Mouse (Mus musculus): ENCODE measurements around the gene Ncoa3.

The Ncoa3 gene

DNA sequence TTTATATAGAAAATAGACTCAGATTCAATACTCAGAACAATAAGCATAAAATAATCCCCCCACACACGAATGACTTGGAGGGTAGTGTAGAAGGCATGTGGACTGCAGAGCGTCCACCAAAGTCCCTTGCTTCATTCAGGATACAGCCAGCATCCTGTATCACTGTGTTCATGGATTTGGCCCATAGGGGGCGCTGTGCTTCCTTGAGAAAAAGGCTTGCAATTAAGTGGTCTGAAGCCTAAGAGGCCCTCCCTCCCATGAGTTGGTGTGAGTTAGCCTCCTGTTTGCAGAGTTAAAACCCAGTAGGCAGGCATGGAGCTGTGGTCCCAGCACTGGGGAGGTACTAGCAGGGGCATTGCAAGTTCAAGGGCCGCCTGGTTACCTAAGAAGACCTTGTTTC lies 115.9 kb downstream of the Ncoa3 start:
- peak; percentile 59 for DNase-seq

DNA sequence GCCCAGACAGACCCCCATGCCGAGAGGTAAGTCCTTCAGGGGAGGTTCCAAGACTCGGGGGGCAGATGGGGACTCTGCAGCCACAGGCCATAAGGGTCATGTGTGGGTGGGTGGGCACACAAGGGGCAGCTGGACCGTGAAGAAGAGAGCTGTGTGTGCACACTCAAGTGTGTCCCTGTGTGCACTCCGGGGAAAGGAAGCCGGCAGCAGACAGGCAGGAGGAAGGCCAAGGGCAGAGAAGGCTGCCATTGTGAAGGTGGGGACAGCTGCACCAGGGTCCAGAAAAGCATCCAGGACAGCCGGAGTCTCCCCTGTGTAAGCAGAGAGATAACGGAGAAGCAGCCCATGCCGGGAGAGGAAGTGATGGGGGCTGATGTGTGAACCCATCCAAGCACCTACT lies 118.3 kb downstream of the Ncoa3 start:
- no peak for DNase-seq

DNA sequence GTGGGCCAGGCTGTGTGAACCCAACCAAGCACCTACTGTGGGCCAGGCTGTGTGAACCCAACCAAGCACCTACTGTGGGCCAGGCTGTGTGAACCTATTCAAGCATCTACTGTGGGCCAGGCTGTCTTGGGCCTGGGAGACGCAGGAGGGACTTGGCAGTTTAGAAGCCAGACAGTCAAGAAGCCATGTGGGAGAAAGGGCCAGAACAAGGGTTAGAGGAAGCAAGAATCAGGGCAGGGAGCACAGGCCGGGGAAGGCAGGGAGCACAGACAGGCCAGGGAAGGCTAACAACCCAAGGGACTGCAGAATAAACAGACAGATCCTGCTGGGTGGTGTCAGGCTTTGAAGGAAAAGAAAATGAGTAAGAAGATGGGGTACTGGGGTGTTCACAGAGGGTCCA lies 118.8 kb downstream of the Ncoa3 start:
- no peak for DNase-seq

DNA sequence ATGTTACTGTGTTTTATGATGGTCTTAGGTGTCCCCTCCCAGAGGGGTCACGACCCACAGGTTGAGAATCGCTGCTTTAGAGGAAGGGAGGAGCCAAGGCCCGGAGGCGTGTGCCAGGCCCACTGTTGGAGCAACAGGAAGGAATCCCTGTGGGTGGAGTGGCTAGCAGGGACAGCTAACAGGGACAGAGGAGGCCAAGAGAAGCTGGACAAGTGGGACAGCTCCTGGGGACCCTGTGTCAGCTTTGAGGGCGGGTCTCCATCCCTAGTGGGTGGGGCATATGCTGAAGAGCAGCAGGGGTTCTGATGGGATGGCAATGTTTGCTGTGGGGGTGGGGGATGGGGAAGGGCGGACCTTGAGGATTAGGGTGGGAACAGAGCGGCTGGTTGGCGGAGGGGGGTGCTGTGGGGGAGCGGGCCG lies 119.4 kb downstream of the Ncoa3 start:
- no peak for DNase-seq

DNA sequence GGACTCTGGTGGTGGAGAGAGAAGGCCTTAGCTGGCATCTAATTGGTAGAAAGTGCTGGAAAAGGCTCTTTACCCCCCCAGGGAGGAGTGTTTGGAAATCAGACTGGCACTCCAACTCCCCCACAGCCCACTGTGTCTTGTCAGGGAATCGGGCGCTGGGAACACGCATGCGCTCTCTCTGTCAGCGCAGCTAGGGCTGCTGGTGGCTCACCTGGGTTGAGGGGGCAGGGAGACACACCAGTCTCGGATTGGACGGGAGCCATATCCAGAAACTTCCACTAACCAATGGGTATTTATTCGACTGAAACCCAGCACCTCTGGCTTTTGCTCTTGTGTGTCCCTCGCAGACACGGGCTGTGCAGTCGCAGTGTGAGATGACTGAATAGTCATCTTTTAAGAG lies 120.5 kb downstream of the Ncoa3 start:
- DNase-seq: no peak

DNA sequence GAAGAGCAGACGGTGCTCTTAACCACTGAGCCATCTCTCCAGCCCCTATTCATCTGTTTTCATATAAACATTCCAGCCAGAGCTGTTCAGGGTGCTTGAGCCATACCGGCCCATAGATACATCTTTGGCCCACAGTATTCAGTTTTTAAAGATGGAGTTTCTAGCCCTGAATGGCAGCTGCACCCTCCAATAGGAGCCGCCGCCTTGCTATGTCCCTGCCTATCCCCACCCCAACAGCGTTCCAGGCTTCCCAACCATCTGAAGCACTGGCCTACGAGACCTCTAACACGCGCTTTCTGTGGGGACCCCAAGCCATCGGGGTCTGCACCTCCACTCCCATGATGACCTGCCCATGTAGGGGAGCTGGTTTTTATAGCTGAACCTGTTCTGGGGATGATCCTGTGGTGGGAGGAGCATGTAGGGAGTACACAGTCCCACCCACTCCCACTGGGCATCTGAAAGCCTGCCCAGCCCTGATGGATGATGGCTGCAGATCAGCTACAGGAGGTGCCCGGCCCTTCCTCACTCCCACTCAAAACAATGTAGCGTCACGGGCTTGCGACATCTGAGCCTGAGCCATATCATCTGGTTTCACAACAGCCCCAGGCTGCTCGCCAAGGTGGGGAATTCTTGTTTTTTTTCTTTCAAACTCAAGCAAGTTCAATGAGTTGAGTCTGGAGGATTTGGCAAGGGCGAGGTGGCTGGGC lies 123.3 kb downstream of the Ncoa3 start:
- DNase-seq: no peak

DNA sequence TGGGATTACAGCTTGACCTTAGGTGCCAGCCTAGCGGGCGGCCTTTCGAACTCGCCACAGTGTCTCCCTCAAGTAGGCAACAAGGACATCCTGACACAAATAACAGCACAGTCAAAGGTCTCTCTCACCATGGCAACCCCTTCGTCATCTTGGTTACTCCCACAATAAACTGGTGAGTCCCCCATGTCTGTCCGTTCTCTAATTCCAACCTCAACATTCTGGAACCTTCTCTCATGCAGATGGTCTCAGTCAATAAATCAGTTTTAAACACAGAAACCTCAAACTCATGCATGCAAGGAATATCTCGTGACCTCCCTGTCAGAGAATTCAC lies 123.8 kb downstream of the Ncoa3 start:
- DNase-seq: no peak

DNA sequence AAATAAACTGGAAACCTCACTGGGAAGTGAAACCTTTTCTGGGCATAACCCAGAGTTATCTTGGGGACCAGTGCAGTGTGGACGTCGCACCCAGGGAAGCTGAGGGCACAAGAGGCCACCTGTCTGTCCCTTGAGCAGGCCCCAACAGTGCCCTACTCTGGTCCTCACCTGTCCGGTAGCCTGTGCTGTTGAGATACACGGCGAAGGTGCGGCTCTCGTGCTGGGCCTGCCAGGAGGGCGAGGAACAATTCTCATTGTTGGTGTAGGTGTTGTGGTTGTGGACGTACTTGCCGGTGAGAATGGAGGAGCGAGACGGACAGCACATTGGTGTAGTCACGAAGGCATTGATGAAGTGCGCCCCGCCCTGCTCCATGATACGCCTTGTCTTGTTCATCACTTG lies 124.3 kb downstream of the Ncoa3 start:
- no peak for DNase-seq

DNA sequence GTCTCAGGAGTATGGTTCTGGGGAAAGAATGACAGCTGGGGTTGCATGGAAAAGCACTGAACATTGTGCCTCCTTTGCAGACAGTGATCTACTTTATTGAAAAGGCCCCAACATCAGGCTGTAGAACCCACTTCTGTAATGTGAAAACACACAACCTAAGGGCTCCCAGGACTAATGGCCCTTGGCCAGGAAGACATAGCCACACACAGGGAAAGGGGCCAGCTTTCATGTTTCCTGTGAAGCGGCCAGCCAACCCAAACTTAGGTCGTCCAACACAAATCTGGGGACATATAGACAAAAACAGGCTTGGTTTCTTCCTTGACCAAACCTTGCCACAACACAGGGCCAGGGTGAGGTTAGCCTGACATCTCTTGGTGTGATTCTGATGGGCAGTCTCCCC lies 127.6 kb downstream of the Ncoa3 start:
- no peak for DNase-seq

DNA sequence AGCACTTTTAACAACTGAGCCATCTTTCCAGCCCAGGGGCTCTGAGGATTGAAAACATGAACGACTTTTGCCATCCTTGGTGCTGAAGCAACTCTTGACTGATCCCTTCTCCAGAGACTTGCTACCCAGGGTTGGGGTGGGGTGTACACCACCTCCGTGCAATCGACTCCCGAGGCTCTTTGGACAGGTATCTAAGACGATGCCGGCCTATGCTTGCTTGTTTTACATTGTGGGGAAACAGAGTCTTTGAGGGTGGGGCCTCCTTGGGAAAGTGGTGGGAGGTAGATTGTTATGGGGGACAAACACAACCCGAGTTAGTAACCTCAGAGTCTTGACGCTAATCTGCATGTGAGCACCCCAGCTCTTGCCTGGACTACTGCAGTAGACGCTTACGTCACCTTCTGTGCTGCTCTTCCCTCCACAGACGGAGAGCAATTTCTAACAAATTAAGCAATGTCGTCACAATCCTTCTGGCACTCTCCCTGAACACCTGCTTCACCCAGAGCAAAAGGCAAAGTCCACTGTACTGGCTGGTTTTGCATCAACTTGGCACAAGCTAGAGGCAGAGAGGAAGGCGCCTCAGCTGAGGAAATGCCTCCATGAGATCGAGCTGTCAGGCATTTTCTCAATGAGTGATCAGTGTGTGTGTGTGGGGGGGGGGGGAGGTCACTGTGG lies 129.4 kb downstream of the Ncoa3 start:
- no peak for DNase-seq

DNA sequence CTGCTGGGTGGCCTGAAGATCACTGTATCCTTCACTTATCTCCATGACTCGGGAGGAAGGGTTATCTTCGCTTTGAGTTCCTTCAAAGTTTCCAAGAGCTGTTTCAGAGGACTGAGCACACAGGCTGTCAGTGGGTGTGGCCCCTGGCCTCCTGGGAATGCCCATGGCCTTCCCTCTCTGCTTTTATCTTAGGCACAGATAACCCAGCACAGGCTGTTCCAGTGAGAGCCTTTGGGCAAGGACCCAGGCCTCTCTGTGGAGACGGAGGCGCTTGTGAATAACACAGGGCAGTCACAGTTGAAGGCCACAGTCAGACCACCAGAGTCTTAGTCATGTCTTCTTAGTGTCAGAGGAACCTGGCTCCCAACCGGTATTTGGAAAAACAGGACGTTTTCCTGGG lies 130.3 kb downstream of the Ncoa3 start:
- no peak for DNase-seq

All from cerebellum, adult 9-10 months (tissue).